Mouse (Mus musculus): Measurements from ENCODE around the gene Gabrg2. TPM values are rescaled to one million over a fixed set of nuclear protein-coding genes. Genes with fewer than 3 reads are reported as not detected.

Gene Gabrg2
- not detected for polyA plus RNA-seq (2017; shearing (Covaris generic))

GRCm38 (mm10) chr11:42000190-42001098, at the start of gene Gabrg2:
Gene Gabrg2 (minus strand): TSS chr11:42000857.

Other genes starting within 250 kb of the Gabrg2 start
- not detected for gene Gabra1, start 182.1 kb upstream of the Gabrg2 start, polyA plus RNA-seq (2017; shearing (Covaris generic))

All from activated CD4-positive, CD25-positive, alpha-beta regulatory T cell, adult 9 weeks (primary cell).